Mouse (Mus musculus): ENCODE measurements at regions not wholly inside any gene's neighbourhood (a gene's known extent, or its start where the extent isn't known, plus 50 kb on each side); places are given as distances from the start of the nearest gene placed in this dataset.

DNA sequence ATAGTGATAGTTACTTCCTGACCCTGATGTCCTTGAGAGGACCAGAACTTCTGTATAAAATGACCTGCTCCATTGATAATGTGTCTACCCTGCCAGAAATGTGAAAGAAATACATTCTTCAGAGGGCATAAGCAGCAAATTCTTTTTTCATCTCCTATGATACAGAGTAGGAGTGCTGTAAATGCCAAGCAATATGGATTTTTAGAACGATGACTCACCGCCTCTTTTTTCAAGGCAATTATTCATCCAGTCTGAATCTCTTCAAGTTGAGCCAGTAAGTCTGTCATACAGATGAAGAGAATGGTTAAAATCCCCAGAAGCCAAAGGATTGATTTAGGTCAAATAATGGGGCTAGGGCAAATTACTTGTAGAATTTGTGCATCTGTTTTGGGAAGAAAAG lies 225.4 kb upstream of the Rps6ka3 start:
- no peak for TF ChIP-seq POLR2A (IDR thresholded peaks at IDR 0.05; ENCODE audit: low read depth, low read length)
- no peak for TF ChIP-seq CTCF (IDR thresholded peaks at IDR 0.05; ENCODE audit: borderline replicate concordance, insufficient read depth, low read length)

Data from embryonic fibroblast, embryonic 13.5 days (primary cell).